Mouse (Mus musculus) frontal cortex, postnatal 14 days (tissue): ENCODE results near the gene Qrich1.

Source experiments
- DNase-seq, 2 experiments: peaks; one replicate each; pipeline ENCODE4 v3.0.0; 2022; ENCODE audit warnings: low spot score in 2 of 2

The Qrich1 gene

GRCm38 (mm10) chr9:108516380-108517251 is at the start of gene Qrich1:
TSS of gene Qrich1 (plus strand) at chr9:108516806.
- DNase-seq: peak; percentile 95

- DNase-seq: no peak
These were observed 47.2 kb upstream of the Qrich1 start for GRCm38 (mm10) chr9:108469430-108469829.

GRCm38 (mm10) chr9:108469845-108470244 is 46.8 kb upstream of the Qrich1 start:
- DNase-seq: no peak

DNA sequence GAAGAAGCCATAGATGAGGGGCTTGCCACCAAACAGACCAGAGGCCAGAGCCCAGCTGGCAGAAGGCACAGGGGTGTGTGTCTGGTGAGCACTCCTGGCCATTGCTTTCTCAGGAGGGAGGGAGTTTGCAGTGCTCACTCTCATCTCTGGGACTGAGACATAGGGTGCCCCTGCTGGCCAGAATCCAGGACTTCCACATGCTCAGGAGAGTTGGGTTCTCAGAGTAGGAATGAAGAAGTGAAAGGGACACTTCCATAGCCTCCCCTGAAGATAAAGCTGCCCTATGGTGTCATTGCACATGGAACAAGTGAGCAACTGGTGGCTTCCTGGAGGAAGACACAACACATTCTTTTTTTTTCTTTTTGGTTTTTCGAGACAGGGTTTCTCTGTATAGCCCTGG is 42.1 kb upstream of the Qrich1 start:
- no peak for DNase-seq

- no peak for DNase-seq
These were observed 37.9 kb upstream of the Qrich1 start for GRCm38 (mm10) chr9:108478638-108479156.

DNA sequence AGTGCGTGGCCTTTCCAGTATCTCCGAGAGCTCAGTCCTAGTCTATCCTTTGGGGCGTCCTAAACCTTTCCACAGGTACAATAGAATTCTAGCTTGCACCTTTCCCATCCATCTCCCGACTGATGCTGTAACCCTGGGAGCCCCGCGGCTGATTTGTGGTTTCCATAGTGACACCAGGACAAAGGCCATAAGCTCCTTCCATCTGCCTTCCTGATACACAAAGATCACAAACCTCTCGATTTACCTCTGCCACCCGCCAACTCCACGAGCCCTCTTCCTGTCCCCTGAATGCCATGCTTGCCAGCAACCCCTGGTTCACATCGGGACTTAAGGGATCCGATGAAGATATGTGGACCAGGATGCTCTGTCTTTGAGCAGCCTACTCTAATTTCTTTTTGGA is 37.4 kb upstream of the Qrich1 start:
- no peak for DNase-seq

- DNase-seq: no peak
These were observed 36.8 kb upstream of the Qrich1 start, which contains the start of gene Lamb2 for GRCm38 (mm10) chr9:108479721-108480351. TSS of gene Lamb2 (plus strand) at chr9:108479736.

DNA sequence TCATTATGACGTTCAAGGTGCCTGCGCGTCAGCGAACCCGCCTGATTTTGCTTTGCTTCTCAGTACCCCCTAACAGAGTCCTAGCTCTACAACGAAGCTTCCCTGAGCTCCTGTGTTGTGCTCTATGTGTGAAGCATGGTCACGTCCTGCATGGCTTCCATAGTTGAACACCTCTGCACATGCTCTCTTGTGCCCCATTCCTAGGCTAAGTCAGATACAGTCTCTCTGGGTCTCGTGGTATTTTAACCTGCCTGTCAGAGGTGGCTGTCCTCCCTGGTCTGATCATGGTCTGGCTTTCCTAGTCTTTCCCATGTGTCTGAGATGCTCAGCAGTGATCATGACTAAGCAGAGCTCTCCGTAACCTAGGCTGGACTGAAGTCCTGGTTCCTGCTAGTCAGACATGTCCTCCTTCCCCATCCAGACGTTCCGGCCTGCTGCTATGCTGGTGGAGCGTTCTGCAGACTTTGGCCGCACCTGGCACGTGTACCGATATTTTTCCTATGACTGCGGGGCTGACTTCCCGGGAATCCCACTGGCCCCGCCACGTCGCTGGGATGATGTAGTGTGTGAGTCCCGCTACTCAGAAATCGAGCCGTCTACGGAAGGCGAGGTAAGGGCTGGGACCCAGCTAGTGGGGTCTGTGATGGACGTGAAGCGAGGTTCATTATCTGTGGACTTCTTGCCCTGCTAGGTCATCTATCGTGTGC is 35.6 kb upstream of the Qrich1 start:
- DNase-seq: no peak

GRCm38 (mm10) chr9:108481520-108482210 is 34.9 kb upstream of the Qrich1 start:
- DNase-seq: no peak

- no peak for DNase-seq
These were observed 33.4 kb upstream of the Qrich1 start for GRCm38 (mm10) chr9:108483051-108483790.

DNA sequence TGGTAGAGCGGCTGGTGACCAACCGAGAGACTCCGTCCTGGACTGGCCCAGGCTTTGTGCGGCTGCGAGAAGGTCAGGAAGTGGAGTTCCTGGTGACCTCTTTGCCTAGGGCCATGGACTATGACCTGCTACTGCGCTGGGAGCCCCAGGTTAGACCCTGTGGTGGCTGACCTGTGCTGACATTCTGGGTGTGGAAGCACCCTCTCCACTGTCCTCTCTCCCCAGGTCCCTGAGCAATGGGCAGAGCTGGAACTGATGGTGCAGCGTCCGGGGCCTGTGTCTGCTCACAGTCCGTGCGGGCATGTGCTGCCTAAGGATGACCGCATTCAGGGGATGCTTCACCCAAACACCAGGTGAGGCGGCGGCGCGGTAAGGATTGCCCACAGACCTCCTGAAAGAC is 32.6 kb upstream of the Qrich1 start:
- no peak for DNase-seq

- DNase-seq: no peak
These were observed 31.2 kb upstream of the Qrich1 start for GRCm38 (mm10) chr9:108485301-108485875.

- DNase-seq: no peak
These were observed 29.6 kb upstream of the Qrich1 start for GRCm38 (mm10) chr9:108486973-108487530.

DNA sequence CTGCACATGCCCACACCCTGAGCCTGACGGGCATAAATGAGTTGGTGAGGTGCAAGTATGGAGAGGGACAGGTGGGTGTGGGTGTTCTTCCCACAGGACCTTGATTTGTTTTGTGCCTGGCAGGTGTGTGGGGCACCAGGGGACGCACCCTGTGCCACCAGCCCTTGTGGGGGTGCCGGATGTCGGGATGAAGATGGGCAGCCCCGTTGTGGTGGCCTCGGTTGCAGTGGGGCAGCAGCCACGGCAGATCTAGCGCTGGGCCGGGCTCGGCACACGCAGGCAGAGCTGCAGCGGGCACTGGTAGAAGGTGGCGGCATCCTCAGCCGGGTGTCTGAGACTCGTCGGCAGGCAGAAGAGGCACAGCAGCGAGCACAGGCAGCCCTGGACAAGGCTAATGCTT is 28.2 kb upstream of the Qrich1 start:
- no peak for DNase-seq

DNA sequence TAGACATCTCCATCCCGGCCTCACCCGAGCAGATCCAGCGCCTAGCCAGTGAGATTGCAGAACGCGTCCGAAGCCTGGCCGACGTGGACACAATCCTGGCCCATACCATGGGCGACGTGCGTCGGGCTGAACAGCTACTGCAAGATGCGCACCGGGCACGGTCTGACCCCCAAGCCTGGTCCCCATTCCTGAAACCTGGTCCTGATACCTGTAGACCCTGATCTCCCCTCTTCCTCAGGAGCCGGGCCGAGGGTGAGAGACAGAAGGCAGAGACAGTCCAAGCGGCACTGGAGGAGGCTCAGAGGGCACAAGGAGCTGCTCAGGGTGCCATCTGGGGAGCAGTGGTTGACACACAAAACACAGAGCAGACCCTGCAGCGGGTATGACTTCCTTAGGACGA is 27.4 kb upstream of the Qrich1 start:
- DNase-seq: no peak

- DNase-seq: peak in 1 of 2 experiments; percentile 36
These were observed 26.7 kb upstream of the Qrich1 start for GRCm38 (mm10) chr9:108489702-108490558.

- DNase-seq: peak; percentile 91 to 92
These were observed 25.9 kb upstream of the Qrich1 start, which contains the start of gene Usp19 for GRCm38 (mm10) chr9:108490559-108491285. TSS of gene Usp19 (plus strand) at chr9:108490602.

- DNase-seq: no peak
These were observed 25.4 kb upstream of the Qrich1 start for GRCm38 (mm10) chr9:108491286-108491580.
